Mouse (Mus musculus): ENCODE results near the gene Gm17622.

- TF ChIP-seq CTCF (conservative IDR thresholded peaks at IDR 0.05; ENCODE audit: low read length), result no peak
- no peak for TF ChIP-seq POU5F1 (IDR thresholded peaks at IDR 0.05; ENCODE audit: borderline replicate concordance, low read length)
These were observed 19.6 kb upstream of the Gm17622 start, which contains the start of gene Ankdd1b for GRCm38 (mm10) chr13:96470957-96471356.

Data from E14TG2a.4 (cell line).